Mouse (Mus musculus): ENCODE results near the gene Tmem186. TPM values are rescaled to one million over a fixed set of nuclear protein-coding genes. Genes with fewer than 3 reads are reported as not detected.

Tmem186 gene
- polyA plus RNA-seq, 1 experiment from 2014 or later = 11.1 TPM

DNA sequence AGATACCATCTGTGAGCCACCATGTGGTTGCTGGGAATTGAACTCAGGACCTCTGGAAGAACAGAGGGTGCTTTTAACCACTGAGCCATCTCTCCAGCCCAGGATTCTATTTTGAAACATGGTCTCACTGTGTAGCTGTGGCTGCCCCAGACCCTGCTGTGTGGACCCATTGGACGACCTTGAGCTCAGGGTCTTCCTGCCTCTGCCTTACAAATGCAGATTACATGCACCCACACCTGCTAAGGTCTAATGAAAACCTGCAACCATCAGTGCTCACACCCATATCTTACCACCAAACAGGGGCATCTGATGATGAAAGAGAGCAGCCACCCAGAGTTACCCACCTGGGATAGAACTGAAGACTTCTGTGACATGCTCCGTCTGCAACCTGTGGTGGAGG is 18.7 kb upstream of the Tmem186 start:
- Histone ChIP-seq H3K9me3 (ENCODE audit: control insufficient read depth, low read length) (no peaks in the 10 kb centered on the region), H3K9ac (ENCODE audit: low read length) (no peak overlapping the region), H3K4me1 (replicated peaks; ENCODE audit: control insufficient read depth, insufficient read depth) (no peaks in the 10 kb centered on the region), H3K4me3 (ENCODE audit: low read depth, low read length) (no peak overlapping the region), H3K27ac (replicated peaks) (no peak overlapping the region), H3K4me2 (replicated peaks; ENCODE audit: low read depth) (no peak overlapping the region), H3K27me3 (ENCODE audit: control insufficient read depth, insufficient read depth, low read length) (no peaks in the 10 kb centered on the region), H3K36me3 (ENCODE audit: control insufficient read depth, insufficient read depth, low read length) (peaks cover 22% of the 10 kb centered on the region)
- TF ChIP-seq EP300 (optimal IDR thresholded peaks at IDR 0.05) (no peak), CTCF (IDR thresholded peaks at IDR 0.05; ENCODE audit: low read depth) (no peak)
- DNase-seq (ENCODE audit: low spot score) (no peak), ATAC-seq (ENCODE audit: low FRiP score, low TSS enrichment) (no peak)
- 83% methylated on average over 2 of the region's 2 CpGs for WGBS

DNA sequence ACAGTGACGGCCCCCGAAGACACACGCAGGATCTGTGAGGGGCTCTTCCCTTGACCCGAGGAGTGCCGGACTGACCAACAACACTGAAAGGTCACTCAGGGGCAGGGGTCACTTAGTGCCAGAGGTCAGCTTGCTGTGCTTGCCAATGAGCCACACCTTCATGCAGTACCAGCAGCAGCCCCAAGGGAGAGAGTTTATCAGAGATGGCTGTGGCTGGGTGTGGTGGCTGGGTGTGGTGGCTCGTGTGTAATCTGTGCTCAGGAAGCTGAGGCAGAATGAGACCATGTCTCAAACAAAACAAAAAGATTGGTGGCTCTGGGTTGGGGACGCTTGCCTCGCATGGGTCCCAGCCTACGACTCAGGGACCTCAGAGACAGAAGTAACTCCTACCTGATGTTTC is 18.1 kb upstream of the Tmem186 start:
- ATAC-seq (ENCODE audit: low FRiP score, low TSS enrichment) = peak; percentile 67
- WGBS = 76% methylated on average over 9 of the region's 9 CpGs

DNA sequence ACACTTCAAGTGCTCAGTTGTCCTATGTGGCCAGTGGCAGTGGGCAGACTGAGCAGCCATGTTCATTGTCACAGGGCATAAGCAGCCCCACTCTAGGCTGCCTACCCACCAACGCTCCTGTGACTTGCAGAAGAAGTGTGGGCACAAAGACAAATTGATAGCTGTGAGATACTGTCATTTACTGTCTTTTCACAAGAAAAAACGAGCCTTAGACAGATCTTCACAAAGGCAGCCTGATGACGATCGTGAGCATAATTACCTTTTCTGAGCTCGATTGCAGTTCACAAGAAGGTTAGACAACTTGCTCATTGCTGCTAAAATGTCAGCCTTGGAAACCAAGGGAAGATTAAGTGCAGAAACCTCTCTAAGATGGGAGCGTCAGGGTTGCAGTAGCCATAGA is 17.6 kb upstream of the Tmem186 start:
- ATAC-seq (ENCODE audit: low FRiP score, low TSS enrichment) (no peak), DNase-seq (ENCODE audit: low spot score) (no peak)
- Histone ChIP-seq H3K27ac (replicated peaks) (no peak overlapping the region), H3K36me3 (ENCODE audit: control insufficient read depth, insufficient read depth, low read length) (peaks cover 22% of the 10 kb centered on the region), H3K9ac (ENCODE audit: low read length) (no peak overlapping the region), H3K27me3 (ENCODE audit: control insufficient read depth, insufficient read depth, low read length) (no peaks in the 10 kb centered on the region), H3K4me2 (replicated peaks; ENCODE audit: low read depth) (no peak overlapping the region), H3K9me3 (ENCODE audit: control insufficient read depth, low read length) (no peaks in the 10 kb centered on the region), H3K4me3 (ENCODE audit: low read depth, low read length) (no peak overlapping the region), H3K4me1 (replicated peaks; ENCODE audit: control insufficient read depth, insufficient read depth) (no peaks in the 10 kb centered on the region)
- 84% methylated on average over 6 of the region's 6 CpGs for WGBS
- TF ChIP-seq CTCF (IDR thresholded peaks at IDR 0.05; ENCODE audit: low read depth) (no peak), EP300 (optimal IDR thresholded peaks at IDR 0.05) (no peak)

More for the DNA sequence above, 18.1 kb upstream of the Tmem186 start:
- DNase-seq (ENCODE audit: low spot score) = peak; percentile 61
- Histone ChIP-seq H3K36me3 (ENCODE audit: control insufficient read depth, insufficient read depth, low read length) (peaks cover 22% of the 10 kb centered on the region), H3K4me1 (replicated peaks; ENCODE audit: control insufficient read depth, insufficient read depth) (no peaks in the 10 kb centered on the region), H3K9me3 (ENCODE audit: control insufficient read depth, low read length) (no peaks in the 10 kb centered on the region), H3K27ac (replicated peaks) (no peak overlapping the region), H3K27me3 (ENCODE audit: control insufficient read depth, insufficient read depth, low read length) (no peaks in the 10 kb centered on the region), H3K4me2 (replicated peaks; ENCODE audit: low read depth) (no peak overlapping the region), H3K4me3 (ENCODE audit: low read depth, low read length) (no peak overlapping the region), H3K9ac (ENCODE audit: low read length) (no peak overlapping the region)
- TF ChIP-seq CTCF (IDR thresholded peaks at IDR 0.05; ENCODE audit: low read depth) (peak; percentile 33; the same call in 1 of the 2 replicates), EP300 (optimal IDR thresholded peaks at IDR 0.05) (no peak)

GRCm38 (mm10) chr16:8650007-8650406 is 12.5 kb upstream of the Tmem186 start:
- DNase-seq (ENCODE audit: low spot score) = no peak
- Histone ChIP-seq H3K4me1 (replicated peaks; ENCODE audit: control insufficient read depth, insufficient read depth) (no peaks in the 10 kb centered on the region), H3K9me3 (ENCODE audit: control insufficient read depth, low read length) (no peaks in the 10 kb centered on the region), H3K27ac (replicated peaks) (no peak overlapping the region), H3K4me2 (replicated peaks; ENCODE audit: low read depth) (no peak overlapping the region), H3K9ac (ENCODE audit: low read length) (no peak overlapping the region), H3K36me3 (ENCODE audit: control insufficient read depth, insufficient read depth, low read length) (peaks cover 26% of the 10 kb centered on the region), H3K27me3 (ENCODE audit: control insufficient read depth, insufficient read depth, low read length) (no peaks in the 10 kb centered on the region), H3K4me3 (ENCODE audit: low read depth, low read length) (no peak overlapping the region)
- 94% methylated on average over 3 of the region's 3 CpGs for WGBS
- ATAC-seq (ENCODE audit: low FRiP score, low TSS enrichment) = no peak
- TF ChIP-seq EP300 (optimal IDR thresholded peaks at IDR 0.05) = no peak
- no peak for TF ChIP-seq CTCF (IDR thresholded peaks at IDR 0.05; ENCODE audit: low read depth)

DNA sequence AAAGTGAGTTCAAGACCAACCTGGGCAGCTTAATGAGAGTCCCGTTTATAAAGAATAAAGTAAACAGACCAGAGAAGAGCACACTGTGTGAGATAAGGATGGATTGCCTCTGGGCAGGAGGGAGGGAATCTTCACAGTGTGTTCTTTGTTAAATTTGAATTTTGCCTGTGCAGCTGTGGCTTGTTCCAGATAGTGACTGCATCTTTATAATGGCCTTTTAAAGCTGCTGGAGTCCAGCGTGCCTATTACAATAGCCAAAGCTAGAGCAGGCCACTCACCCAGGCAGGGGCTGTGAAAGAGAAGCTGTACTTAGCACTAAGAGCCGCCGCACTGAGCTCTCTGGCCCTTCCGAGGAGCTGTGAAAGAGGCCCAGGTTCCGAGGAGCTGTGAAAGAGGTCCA is 8.0 kb upstream of the Tmem186 start:
- 81% methylated on average over 6 of the region's 6 CpGs for WGBS
- TF ChIP-seq EP300 (optimal IDR thresholded peaks at IDR 0.05) = no peak
- TF ChIP-seq CTCF (IDR thresholded peaks at IDR 0.05; ENCODE audit: low read depth) = no peak
- H3K4me1 ChIP-seq (replicated peaks; ENCODE audit: control insufficient read depth, insufficient read depth) = no peaks in the 10 kb centered on the region
- no peak overlapping the region for H3K4me2 ChIP-seq (replicated peaks; ENCODE audit: low read depth)
- DNase-seq (ENCODE audit: low spot score) (no peak), ATAC-seq (ENCODE audit: low FRiP score, low TSS enrichment) (no peak)
- no peak overlapping the region for H3K4me3 ChIP-seq (ENCODE audit: low read depth, low read length)
- no peaks in the 10 kb centered on the region for H3K9me3 ChIP-seq (ENCODE audit: control insufficient read depth, low read length)
- H3K27me3 ChIP-seq (ENCODE audit: control insufficient read depth, insufficient read depth, low read length) = no peaks in the 10 kb centered on the region
- H3K27ac ChIP-seq (replicated peaks) = no peak overlapping the region
- peaks cover 28% of the 10 kb centered on the region for H3K36me3 ChIP-seq (ENCODE audit: control insufficient read depth, insufficient read depth, low read length)
- H3K9ac ChIP-seq (ENCODE audit: low read length) = no peak overlapping the region

GRCm38 (mm10) chr16:8643855-8644254 is 6.3 kb upstream of the Tmem186 start:
- Histone ChIP-seq H3K4me1 (replicated peaks; ENCODE audit: control insufficient read depth, insufficient read depth) (no peaks in the 10 kb centered on the region), H3K4me3 (ENCODE audit: low read depth, low read length) (no peak overlapping the region), H3K9me3 (ENCODE audit: control insufficient read depth, low read length) (no peaks in the 10 kb centered on the region), H3K27ac (replicated peaks) (no peak overlapping the region), H3K36me3 (ENCODE audit: control insufficient read depth, insufficient read depth, low read length) (peaks cover 22% of the 10 kb centered on the region), H3K9ac (ENCODE audit: low read length) (no peak overlapping the region), H3K4me2 (replicated peaks; ENCODE audit: low read depth) (no peak overlapping the region), H3K27me3 (ENCODE audit: control insufficient read depth, insufficient read depth, low read length) (no peaks in the 10 kb centered on the region)
- TF ChIP-seq CTCF (IDR thresholded peaks at IDR 0.05; ENCODE audit: low read depth) = peak; percentile 86
- TF ChIP-seq EP300 (optimal IDR thresholded peaks at IDR 0.05) = no peak
- DNase-seq (ENCODE audit: low spot score) = peak; percentile 64
- WGBS = 78% methylated on average over 2 of the region's 2 CpGs
- peak; percentile 85 for ATAC-seq (ENCODE audit: low FRiP score, low TSS enrichment)
